Mouse (Mus musculus) hematopoietic stem cell, adult 5-6 weeks (primary cell): ENCODE data around the gene Bcan. TPM values are rescaled to one million over a fixed set of nuclear protein-coding genes. Genes with fewer than 3 reads are reported as not detected.

ENCODE experiments used
- ATAC-seq, 2 experiments: fragments of 125-278 bp in 1 of 2; replicated peaks in 1 of 2; 2 replicates each; pipeline ENCODE4 v1.8.0; 2016 to 2017; ENCODE audit warnings: inconsistent platforms in 2 of 2, mild to moderate bottlenecking in 2 of 2, moderate number of reproducible peaks in 2 of 2, low read depth in 1 of 2, moderate TSS enrichment in 1 of 2; ENCODE audit not compliant: low FRiP score in 2 of 2, poor library complexity in 2 of 2, severe bottlenecking in 2 of 2, insufficient read depth in 1 of 2, low TSS enrichment in 1 of 2
- total RNA-seq: library from RNA; stranded (forward); fragments of 172-1452, 232-1000 nt; gene quantifications from 2 replicates; pipeline ENCODE4 v1.2.3, GENCODE M21; 2017

Bcan gene
- total RNA-seq, 1 experiment from 2014 or later, result not detected

DNA sequence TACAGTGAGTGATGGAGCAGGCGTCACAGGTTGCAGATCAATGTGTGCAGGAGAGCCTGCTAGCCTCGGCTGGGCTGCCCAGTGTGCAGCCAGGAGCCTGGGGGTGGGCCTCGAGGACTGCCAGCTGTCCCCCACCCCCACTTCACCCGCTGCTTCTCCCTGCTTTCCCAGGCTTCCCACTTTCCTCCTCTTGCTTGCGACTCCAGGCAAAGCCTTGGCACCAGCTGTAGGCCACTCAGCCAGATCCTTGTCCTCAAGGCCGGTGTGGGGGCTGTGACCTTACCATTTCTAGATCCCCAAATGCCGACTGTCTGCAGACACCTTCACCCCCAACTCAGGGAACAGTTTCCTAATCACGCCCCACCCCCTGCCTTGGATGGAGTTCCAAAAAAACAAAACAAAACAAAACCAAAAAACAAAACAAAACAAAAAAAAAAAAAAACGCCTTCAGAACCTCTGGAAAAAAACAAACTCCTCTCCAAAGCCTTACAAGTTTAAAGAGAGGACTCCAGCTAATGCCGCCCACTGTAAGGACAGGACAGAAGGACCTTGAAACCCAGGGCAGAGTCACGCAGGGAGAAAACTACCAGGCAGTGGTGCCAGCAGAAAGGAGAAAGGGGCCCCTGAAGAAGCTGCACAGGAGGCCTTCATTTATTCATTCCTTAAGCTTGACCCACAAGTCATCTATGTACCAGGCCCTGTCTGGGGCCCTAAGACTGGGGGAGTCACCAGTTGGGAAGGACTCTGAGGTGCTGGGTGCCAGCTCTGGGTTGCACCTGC is 976 bp upstream of the Bcan start:
- ATAC-seq, result no peak

DNA sequence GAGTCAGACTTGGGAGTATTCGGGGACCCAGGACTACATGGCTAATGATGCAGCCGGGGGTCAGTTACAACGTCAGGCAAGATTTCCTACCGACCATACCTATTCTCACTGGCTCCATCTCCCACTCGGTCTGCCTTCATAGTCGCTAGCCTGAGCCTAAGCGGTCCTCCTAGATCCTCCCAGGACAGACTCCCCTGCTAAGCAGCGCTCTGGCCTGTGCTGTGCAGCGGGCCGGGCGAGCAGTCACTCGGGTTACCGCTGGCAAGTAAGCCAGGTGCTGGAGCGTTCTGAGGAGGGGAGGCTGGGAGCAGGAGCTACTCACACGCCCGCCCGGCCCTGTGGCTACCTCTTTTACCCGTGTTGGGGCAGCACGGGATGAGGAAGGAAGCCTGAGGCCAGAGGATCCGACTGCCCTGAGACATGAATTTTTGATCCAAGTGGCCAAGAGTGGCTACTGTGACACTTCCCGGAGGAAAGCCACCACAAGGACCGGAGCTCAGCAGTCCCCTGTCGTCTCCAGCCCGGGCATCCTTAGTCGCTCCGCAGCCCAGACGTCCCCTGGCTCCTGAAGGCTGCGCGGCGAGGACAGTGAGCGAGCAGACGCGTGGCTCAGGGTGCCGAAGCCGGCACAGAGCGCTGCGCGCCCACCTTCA is 661 bp downstream of the Bcan start:
- ATAC-seq, result peak in 1 of 2 experiments; percentile 7; a peak in 1 of 4 replicates

DNA sequence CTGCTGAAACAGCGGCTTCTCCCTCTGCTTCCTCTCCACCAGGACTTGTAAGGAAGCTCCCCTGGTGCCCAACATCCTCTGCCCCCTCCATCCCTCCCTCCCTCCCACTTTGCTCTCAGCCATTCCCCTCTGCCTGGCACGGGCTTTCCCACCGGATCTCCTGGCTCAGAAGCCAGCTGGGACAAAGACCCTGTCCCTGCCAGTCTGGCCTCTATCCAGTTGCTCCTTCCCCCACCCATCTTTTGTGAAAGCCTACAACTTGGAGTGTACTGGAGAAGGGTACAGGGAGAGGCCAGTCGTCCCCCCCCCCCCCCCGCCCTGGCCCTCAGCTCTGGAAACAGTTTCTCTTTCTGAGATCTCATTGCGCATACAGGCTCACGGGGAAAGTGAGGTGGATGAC is 1.3 kb downstream of the Bcan start:
- no peak for ATAC-seq

DNA sequence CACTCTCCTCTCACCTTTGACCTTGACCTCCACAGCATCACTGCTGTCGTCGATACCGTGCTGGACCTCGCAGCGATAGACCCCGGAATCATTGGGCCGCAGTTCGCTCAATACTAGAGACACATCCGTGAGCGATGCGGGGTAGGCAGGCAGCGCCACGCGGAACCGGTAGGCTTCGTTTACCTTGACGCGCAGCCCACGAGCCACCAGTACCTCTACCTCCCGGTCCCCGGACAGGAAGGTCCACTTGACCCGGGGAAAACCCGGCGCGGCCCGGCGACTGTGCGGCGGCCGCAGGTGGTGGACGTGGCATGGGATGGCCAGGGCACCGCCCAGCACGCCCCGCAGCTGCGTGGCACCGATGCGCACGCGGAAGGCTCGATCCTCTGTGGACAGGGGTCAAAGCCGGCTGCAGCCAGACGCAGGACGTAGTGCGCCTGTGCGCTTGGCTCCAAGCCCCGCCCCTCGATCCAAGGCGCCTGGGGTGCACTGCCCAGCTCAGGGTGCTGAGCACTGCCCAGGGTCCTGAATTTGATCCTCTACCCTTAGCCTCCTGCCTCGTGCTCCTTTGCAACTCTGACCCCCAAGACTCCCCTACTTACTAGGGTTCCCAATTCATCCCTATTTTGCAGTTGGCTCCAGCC is 2.9 kb downstream of the Bcan start:
- ATAC-seq, result 0 out of 4 replicates have a peak, but pooled peaks of 1 of the 2 experiments have one; percentile 18

DNA sequence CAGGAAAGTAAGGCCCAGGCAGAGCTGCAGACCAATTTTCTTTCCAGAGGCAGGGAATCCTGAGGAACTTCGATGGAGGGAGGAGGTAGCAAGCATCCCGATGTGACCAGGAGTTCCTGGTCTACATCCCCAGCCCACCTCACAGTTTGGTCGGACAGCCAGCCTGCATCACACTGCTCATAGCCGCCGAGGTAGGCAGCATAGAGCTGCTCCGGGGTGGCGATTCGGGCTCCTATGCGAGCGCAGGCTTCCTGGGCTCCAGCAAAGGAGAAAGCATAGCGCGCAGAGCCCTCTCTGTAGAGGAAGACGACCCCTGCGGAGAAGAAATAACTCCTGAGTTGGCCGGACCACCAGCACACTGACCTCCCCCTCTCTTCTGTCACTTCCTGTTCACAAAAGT is 3.6 kb downstream of the Bcan start:
- ATAC-seq, result no peak

DNA sequence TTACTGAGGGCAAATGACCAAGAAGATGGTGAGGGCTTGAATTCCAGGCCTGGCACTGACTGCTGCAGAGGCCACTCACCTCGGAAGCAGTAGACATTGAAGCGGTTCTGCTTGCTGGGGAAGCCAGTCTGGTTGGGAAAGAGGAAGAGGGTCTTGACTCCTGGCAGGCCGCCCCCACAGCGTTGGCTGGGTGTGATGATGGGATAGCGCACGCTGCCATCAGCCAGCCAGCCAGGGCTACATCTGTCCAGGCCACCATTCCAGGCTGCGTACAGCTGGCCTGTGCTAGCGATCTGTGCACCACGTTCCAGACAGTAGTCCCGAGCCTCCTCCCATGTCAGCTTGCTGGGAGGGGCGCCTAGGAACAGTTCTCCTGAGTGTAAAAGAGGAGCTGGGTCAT is 4.7 kb downstream of the Bcan start:
- no peak for ATAC-seq

DNA sequence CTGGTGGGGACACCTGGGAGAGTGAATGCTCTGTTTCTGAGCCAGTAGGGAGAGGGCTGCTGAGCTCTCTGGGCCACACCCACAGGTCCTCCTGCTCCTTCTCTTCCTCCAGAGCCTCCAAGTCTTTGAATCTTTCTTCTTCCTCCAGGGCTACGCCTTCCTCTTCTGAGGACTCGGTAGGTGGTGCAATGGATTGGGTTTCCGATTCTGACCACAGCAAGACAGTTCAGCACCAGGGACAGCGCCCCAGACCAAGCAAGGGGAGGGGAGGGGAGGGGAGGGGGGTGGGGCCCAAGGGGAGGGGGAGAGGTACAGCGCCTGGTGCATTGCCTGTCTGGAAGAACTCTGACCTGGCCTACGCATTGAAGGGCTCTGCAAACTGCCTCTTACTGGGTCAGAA is 6.6 kb downstream of the Bcan start:
- ATAC-seq, result peak; percentile 48 to 61

DNA sequence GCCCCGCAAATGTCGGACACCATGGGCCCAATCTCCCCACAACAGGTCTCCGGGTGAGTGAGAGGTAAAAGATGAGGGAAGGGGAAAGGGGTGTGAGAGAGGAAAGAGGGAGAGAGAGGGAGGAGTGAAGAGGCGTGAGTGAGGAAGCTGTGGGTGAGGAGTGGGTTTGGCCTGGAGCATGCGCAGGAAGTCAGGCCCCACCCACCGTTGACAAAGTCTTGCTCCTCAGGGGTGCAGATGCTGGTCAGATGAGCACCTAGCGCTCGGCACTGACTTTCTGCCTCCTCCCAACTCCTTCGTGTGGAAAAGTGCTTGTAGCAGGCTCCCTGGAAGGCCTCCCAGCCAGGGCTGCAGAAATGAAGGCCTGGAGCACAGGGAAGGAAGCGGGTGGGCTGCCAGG is 10.1 kb downstream of the Bcan start:
- ATAC-seq, result no peak

DNA sequence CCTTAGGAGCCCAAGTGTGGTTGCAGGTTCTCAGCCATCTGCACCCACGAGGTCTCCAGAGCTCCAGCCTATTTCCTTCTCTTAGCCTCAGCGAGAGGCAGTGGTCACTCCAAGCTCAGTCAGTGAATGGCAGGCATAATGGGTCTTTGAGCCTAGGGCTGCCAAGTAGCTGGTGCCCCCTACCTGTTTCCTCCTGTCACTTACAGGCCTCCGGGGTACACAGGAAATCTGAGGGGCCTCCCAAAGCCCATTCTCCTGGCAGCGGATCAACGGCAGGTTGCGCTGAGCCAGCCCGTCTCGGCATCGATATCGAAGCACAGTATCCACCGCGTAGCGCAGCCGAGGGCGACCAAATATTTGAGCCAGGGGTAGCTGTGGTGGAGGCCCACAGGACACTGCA is 12.0 kb downstream of the Bcan start:
- ATAC-seq, result no peak

DNA sequence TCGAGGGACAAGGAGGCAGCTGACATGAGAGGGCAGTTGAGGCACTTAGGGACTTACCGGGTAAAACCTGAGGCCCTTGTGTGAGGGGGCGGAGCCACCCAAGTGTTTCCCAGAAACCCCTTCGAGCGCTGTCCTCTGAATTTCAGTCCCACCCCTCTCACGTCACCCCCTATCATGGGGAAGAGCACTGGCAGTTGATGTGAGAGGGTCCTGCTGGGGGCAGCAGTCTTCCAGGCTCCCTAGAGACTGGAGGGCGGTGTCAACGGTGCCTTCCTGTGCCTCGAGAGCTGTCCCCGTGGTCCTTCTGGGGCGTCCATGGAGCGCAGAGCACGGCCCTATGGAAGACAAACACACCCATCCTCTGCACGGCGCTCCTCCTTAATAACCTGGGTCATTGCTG is 12.4 kb downstream of the Bcan start:
- ATAC-seq, result 0 out of 4 replicates have a peak, but pooled peaks of 1 of the 2 experiments have one; percentile 8

DNA sequence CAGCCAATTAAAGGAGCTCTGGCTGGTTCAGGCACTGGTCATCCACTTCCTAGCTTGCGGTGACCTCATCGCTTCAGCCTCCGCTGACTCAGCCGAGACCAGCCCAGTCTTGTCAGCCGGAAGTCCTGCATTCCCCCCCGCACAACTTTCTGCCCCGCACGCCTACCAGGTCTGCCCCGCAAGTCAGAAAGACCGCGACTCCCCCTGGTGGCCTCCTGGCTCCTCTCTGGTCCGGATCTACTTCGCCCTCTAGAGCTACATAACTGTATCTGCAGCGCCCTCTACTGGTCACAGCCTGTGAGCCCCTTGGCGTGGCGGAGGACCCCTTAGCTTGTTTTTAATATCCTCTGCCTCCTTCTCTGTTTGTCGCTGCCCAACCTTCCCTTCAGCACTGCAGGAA is 13.2 kb downstream of the Bcan start:
- peak; percentile 77 to 84 for ATAC-seq

DNA sequence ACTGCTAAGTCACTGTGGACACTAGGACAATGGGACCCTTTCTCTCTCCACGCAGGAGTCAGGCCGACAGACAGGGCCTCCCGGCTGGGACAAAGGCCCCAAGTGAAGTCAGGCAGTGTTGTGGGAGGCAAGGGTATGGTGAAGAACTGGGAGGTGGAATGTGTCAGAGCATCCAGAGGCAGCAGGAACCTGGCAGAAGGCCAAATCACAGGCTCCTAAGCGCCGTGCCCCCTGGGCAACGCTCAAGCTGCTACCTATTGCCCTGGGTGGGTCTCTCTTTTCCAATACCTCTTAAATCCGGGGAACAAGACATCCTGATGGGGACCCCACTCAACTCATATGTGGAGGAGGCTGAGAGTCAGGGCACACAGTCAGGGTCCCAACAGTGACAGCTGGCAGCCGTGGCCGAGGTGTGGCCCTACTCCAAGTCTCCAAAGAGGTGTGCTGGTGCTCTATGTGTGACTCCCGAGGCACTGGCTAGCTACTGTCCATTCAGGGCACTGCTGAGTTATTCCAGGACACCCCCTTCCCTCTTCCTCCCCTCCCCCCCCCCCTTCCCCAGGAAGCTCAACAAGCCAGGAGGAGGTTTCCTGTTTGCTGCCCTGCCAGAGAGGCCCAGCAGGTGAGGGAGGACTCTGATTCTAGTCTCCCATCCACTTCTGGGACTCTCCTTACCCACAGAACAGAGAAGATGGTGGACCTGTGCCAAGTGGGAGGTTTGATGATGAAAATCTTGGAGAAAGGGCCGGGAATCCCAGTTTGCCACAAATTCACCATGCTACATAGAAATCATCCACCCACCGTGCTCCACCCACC is 14.3 kb downstream of the Bcan start:
- ATAC-seq, result no peak

DNA sequence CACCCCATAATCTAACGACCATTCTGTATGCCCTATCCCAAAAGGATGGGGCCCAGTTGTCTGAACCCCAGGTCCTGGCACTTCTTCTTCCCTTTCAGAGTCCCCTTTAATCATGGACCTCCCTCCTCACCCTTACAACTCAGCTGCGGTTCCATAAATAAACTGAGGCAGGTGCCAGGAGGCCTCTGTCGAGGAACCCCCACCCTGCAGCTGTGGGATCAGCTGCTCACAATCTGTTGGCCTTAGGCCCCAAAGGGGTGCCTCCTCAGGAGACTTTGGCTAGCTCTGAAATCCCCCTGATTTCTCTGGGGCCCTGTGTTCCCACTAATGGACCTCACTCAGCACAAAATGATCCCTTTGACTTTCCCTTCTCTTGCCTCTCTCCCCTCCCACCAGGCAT is 15.9 kb downstream of the Bcan start:
- ATAC-seq, result no peak

DNA sequence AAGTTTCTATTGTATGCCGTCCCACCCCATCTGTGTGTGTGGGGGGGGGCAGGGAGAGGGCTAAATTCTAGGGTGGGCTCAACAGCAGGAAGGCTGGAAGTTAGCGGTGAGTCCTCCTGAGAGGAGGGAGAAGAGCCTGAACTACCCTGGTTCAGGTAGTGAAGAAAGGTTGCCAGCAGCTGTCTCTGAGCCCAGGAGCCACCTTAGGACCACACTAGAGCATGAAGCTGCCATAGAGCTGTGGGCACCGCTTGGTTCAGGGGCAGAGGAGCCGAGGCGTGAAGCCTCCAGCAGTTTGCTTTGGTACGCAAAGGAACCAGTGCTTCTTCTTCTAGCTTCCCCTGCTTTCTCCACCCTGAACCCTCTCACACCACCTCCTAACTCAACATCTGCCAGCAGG is 16.4 kb downstream of the Bcan start:
- no peak for ATAC-seq

DNA sequence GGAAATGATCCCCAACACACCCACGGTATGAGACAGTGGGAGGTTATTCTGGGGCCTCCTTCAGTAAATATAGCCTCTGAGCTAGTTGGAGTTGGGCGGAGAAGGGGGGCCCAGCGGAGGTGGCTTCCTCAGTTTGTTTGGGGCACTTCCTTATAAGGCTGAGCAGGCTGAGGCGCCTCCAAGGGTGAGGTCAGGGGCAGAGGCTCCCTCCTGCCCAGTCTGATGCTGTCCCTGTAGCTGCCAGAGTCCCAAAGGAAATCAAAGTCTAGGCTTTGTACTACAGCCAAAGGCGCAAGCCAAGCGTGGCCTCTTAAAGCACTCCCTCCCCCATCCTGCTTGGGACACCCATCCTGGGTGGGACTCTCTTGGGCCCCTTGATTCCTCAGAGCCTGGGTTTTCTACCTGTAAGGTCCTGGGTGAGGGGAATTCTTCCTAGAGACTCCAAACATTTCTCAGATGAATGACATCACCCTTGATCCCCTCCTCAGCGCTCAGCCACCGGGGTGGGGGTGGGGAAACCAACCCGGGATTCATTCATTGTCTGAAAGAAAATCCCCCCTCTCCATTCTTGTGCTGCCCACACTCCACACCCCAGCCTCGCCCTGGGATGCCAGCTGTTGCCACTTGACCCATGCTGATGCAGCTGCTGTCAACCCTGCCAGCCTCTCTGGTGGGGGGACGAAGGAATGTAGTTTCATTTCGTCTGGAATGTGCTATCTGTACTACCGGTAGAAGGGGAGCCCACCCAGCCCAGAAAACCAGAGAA is 17.0 kb downstream of the Bcan start:
- peak; percentile 40 to 61; a peak in 3 of 4 replicates for ATAC-seq

DNA sequence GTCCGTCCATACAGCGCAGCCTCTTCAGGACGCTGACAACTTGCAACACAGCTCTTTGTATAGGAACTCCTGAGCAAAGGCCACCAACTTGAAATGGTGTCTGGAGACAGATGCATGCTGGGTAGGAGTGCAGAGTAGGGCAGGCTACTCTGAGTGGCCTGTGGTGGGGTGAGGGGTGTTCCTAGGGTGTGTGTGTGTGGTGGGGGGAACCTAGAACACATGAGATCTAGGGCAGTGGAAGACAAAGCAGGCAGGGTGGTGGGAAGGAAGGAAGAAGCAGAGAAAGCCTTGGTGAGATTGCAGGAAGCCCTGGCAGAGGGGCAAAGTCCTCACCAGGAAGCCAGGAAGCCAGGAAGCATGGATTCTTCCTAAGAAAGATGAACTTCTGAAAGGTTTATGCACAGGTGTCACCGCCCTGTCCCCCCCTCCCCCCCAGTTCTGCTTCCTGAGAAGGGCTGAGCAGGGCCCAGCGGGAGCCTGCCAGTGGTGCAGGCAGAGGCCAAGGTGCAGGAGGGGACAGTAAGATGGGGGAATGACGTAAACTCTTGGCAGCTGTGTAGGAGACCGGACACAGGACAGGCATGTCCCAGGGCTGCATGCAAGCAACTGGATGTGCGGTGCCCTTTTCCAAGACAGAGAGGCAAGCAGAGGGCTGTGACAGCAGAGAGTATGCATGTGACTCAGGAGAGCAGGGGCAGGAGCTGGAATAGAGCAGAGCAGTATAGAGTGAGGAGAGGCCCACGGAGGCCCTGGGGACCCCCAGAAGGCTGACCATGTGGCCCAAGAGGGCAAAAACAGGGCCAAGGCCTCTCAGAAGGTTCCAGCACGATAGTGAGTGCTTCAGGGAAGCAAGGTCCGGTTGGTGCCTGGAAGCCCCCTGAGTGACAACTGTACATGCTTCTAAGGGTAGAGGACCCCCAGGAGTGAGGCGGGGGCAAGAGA is 17.9 kb downstream of the Bcan start:
- 0 out of 4 replicates have a peak, but pooled peaks of 1 of the 2 experiments have one; percentile 1 for ATAC-seq
